Mouse (Mus musculus): Measurements from ENCODE around the gene Pla2g6. TPM values are rescaled to one million over a fixed set of nuclear protein-coding genes. Genes with fewer than 3 reads are reported as not detected.

The Pla2g6 gene
- polyA plus RNA-seq, 1 experiment from 2014 or later, result 40.4 TPM

GRCm38 (mm10) chr15:79306043-79306637, 22.1 kb downstream of the Pla2g6 start:
- H3K4me1 ChIP-seq, result no peaks in the 10 kb centered on the region
- no peak for ATAC-seq (ENCODE audit: low FRiP score, low read depth)
- H3K9ac ChIP-seq, result no peak overlapping the region
- WGBS, result 75% methylated on average over 23 of the region's 23 CpGs
- peaks cover 30% of the 10 kb centered on the region for H3K36me3 ChIP-seq
- H3K9me3 ChIP-seq, result no peaks in the 10 kb centered on the region
- H3K27me3 ChIP-seq (replicated peaks), result no peaks in the 10 kb centered on the region
- no peak overlapping the region for H3K4me2 ChIP-seq (replicated peaks)
- H3K27ac ChIP-seq, result no peak overlapping the region
- H3K4me3 ChIP-seq, result no peak overlapping the region

- no peak overlapping the region for H3K4me3 ChIP-seq
- no peaks in the 10 kb centered on the region for H3K9me3 ChIP-seq
- ATAC-seq (ENCODE audit: low FRiP score, low read depth), result no peak
- no peak overlapping the region for H3K4me2 ChIP-seq (replicated peaks)
- H3K27me3 ChIP-seq (replicated peaks), result no peaks in the 10 kb centered on the region
- H3K36me3 ChIP-seq, result peaks cover 31% of the 10 kb centered on the region
- no peak overlapping the region for H3K9ac ChIP-seq
- no peaks in the 10 kb centered on the region for H3K4me1 ChIP-seq
- WGBS, result 69% methylated on average over 4 of the region's 5 CpGs
- no peak overlapping the region for H3K27ac ChIP-seq
Observed at GRCm38 (mm10) chr15:79304832-79305231, 23.4 kb downstream of the Pla2g6 start.

GRCm38 (mm10) chr15:79303725-79304124, 24.5 kb downstream of the Pla2g6 start:
- no peaks in the 10 kb centered on the region for H3K4me1 ChIP-seq
- no peak overlapping the region for H3K4me2 ChIP-seq (replicated peaks)
- H3K9ac ChIP-seq, result no peak overlapping the region
- no peak overlapping the region for H3K4me3 ChIP-seq
- no peak overlapping the region for H3K27ac ChIP-seq
- no peaks in the 10 kb centered on the region for H3K27me3 ChIP-seq (replicated peaks)
- peaks cover 30% of the 10 kb centered on the region for H3K36me3 ChIP-seq
- H3K9me3 ChIP-seq, result no peaks in the 10 kb centered on the region
- ATAC-seq (ENCODE audit: low FRiP score, low read depth), result no peak
- 86% methylated on average over 8 of the region's 8 CpGs for WGBS

- H3K9me3 ChIP-seq, result no peaks in the 10 kb centered on the region
- H3K27ac ChIP-seq, result no peak overlapping the region
- H3K9ac ChIP-seq, result no peak overlapping the region
- ATAC-seq (ENCODE audit: low FRiP score, low read depth), result no peak
- no peaks in the 10 kb centered on the region for H3K27me3 ChIP-seq (replicated peaks)
- no peaks in the 10 kb centered on the region for H3K4me1 ChIP-seq
- no peak overlapping the region for H3K4me3 ChIP-seq
- peaks cover 15% of the 10 kb centered on the region for H3K36me3 ChIP-seq
- 79% methylated on average over 2 of the region's 2 CpGs for WGBS
- no peak overlapping the region for H3K4me2 ChIP-seq (replicated peaks)
Observed at GRCm38 (mm10) chr15:79299563-79300155, 28.5 kb downstream of the Pla2g6 start.

GRCm38 (mm10) chr15:79298553-79298952, 29.6 kb downstream of the Pla2g6 start:
- no peak for ATAC-seq (ENCODE audit: low FRiP score, low read depth)
- 83% methylated on average over 6 of the region's 6 CpGs for WGBS
- H3K4me3 ChIP-seq, result no peak overlapping the region

GRCm38 (mm10) chr15:79292779-79293178, 35.4 kb downstream of the Pla2g6 start:
- WGBS, result 88% methylated on average over 9 of the region's 9 CpGs

More at GRCm38 (mm10) chr15:79298553-79298952, 29.6 kb downstream of the Pla2g6 start:
- Histone ChIP-seq H3K9me3 (no peaks in the 10 kb centered on the region), H3K27me3 (replicated peaks) (no peaks in the 10 kb centered on the region), H3K36me3 (peaks cover 6% of the 10 kb centered on the region), H3K9ac (no peak overlapping the region), H3K27ac (no peak overlapping the region), H3K4me2 (replicated peaks) (no peak overlapping the region), H3K4me1 (no peaks in the 10 kb centered on the region)

GRCm38 (mm10) chr15:79290340-79290739, 37.9 kb downstream of the Pla2g6 start:
- no peak overlapping the region for H3K4me3 ChIP-seq
- H3K4me2 ChIP-seq (replicated peaks), result no peak overlapping the region
- peaks cover 21% of the 10 kb centered on the region; the same call in 1 of the 2 replicates for H3K36me3 ChIP-seq
- H3K4me1 ChIP-seq, result no peaks in the 10 kb centered on the region
- H3K27me3 ChIP-seq (replicated peaks), result no peaks in the 10 kb centered on the region
- 49% methylated on average over 3 of the region's 3 CpGs for WGBS
- no peak overlapping the region for H3K27ac ChIP-seq
- ATAC-seq (ENCODE audit: low FRiP score, low read depth), result no peak
- H3K9me3 ChIP-seq, result no peaks in the 10 kb centered on the region
- H3K9ac ChIP-seq, result no peak overlapping the region

More at GRCm38 (mm10) chr15:79292779-79293178, 35.4 kb downstream of the Pla2g6 start:
- H3K27ac ChIP-seq, result no peak overlapping the region
- no peak overlapping the region for H3K4me2 ChIP-seq (replicated peaks)
- ATAC-seq (ENCODE audit: low FRiP score, low read depth), result no peak
- no peaks in the 10 kb centered on the region for H3K4me1 ChIP-seq
- H3K9me3 ChIP-seq, result no peaks in the 10 kb centered on the region
- H3K27me3 ChIP-seq (replicated peaks), result no peaks in the 10 kb centered on the region
- no peak overlapping the region for H3K4me3 ChIP-seq
- H3K36me3 ChIP-seq, result peaks cover 10% of the 10 kb centered on the region; the same call in 1 of the 2 replicates
- H3K9ac ChIP-seq, result no peak overlapping the region

- Histone ChIP-seq H3K4me3 (no peak overlapping the region), H3K27ac (no peak overlapping the region), H3K36me3 (peaks cover 21% of the 10 kb centered on the region; the same call in 1 of the 2 replicates), H3K4me2 (replicated peaks) (no peak overlapping the region), H3K9me3 (no peaks in the 10 kb centered on the region), H3K9ac (no peak overlapping the region), H3K27me3 (replicated peaks) (no peaks in the 10 kb centered on the region), H3K4me1 (no peaks in the 10 kb centered on the region)
- WGBS, result 82% methylated on average over 12 of the region's 12 CpGs
- ATAC-seq (ENCODE audit: low FRiP score, low read depth), result no peak
Observed at GRCm38 (mm10) chr15:79289441-79289840, 38.7 kb downstream of the Pla2g6 start.

GRCm38 (mm10) chr15:79288387-79288786, 39.8 kb downstream of the Pla2g6 start:
- no peak overlapping the region for H3K4me3 ChIP-seq
- no peak overlapping the region for H3K4me2 ChIP-seq (replicated peaks)
- no peak for ATAC-seq (ENCODE audit: low FRiP score, low read depth)
- 87% methylated on average over 3 of the region's 3 CpGs for WGBS
- H3K9me3 ChIP-seq, result no peaks in the 10 kb centered on the region
- no peaks in the 10 kb centered on the region for H3K27me3 ChIP-seq (replicated peaks)
- no peak overlapping the region for H3K9ac ChIP-seq
- no peak overlapping the region for H3K27ac ChIP-seq
- H3K36me3 ChIP-seq, result peaks cover 21% of the 10 kb centered on the region; the same call in 1 of the 2 replicates
- no peaks in the 10 kb centered on the region for H3K4me1 ChIP-seq

- no peak overlapping the region for H3K9ac ChIP-seq
- H3K27me3 ChIP-seq (replicated peaks), result no peaks in the 10 kb centered on the region
- no peaks in the 10 kb centered on the region for H3K4me1 ChIP-seq
- WGBS, result 95% methylated on average over 7 of the region's 7 CpGs
- no peak for ATAC-seq (ENCODE audit: low FRiP score, low read depth)
- H3K4me2 ChIP-seq (replicated peaks), result no peak overlapping the region
- H3K36me3 ChIP-seq, result peaks cover 21% of the 10 kb centered on the region; the same call in 1 of the 2 replicates
- no peak overlapping the region for H3K4me3 ChIP-seq
- no peaks in the 10 kb centered on the region for H3K9me3 ChIP-seq
- H3K27ac ChIP-seq, result no peak overlapping the region
Observed at GRCm38 (mm10) chr15:79287091-79287490, 41.1 kb downstream of the Pla2g6 start.

- peaks cover 21% of the 10 kb centered on the region; the same call in 1 of the 2 replicates for H3K36me3 ChIP-seq
- no peak overlapping the region for H3K9ac ChIP-seq
- H3K27ac ChIP-seq, result no peak overlapping the region
- H3K27me3 ChIP-seq (replicated peaks), result no peaks in the 10 kb centered on the region
- WGBS, result 88% methylated on average over 7 of the region's 7 CpGs
- no peak overlapping the region for H3K4me3 ChIP-seq
- no peaks in the 10 kb centered on the region for H3K4me1 ChIP-seq
- ATAC-seq (ENCODE audit: low FRiP score, low read depth), result no peak
- H3K4me2 ChIP-seq (replicated peaks), result no peak overlapping the region
- H3K9me3 ChIP-seq, result no peaks in the 10 kb centered on the region
Observed at GRCm38 (mm10) chr15:79286141-79286540, 42.0 kb downstream of the Pla2g6 start.

GRCm38 (mm10) chr15:79285399-79285798, 42.8 kb downstream of the Pla2g6 start, which contains the start of gene Baiap2l2:
Gene Baiap2l2 (minus strand): TSS chr15:79285537.
- Histone ChIP-seq H3K9ac (no peak within 1 kb of the TSS), H3K36me3 (peaks cover 21% of the 10 kb centered on the region; the same call in 1 of the 2 replicates), H3K9me3 (no peaks in the 10 kb centered on the region), H3K27me3 (replicated peaks) (no peaks in the 10 kb centered on the region), H3K4me2 (replicated peaks) (no peak within 1 kb of the TSS), H3K4me1 (no peaks in the 10 kb centered on the region), H3K27ac (no peak within 1 kb of the TSS), H3K4me3 (no peak within 1 kb of the TSS)
- ATAC-seq (ENCODE audit: low FRiP score, low read depth), result no peak
- 76% methylated on average over 10 of the region's 10 CpGs for WGBS
